Mouse (Mus musculus) gastrocnemius, postnatal 25 days (tissue): ENCODE results near the gene Dok5. TPM values are rescaled to one million over a fixed set of nuclear protein-coding genes. Genes with fewer than 3 reads are reported as not detected.

Experiments
- DNase-seq: peaks from one replicate; pipeline ENCODE4 v3.0.0; 2022
- total RNA-seq, 2 experiments: library from RNA; stranded (reverse); gene quantifications; 1 replicate in 1 of 2; 2 replicates in 1 of 2; pipeline ENCODE4 v1.2.3; 2021

Gene Dok5
- total RNA-seq, 2 experiments from 2014 or later, result 8.6 to 8.8 TPM

DNA sequence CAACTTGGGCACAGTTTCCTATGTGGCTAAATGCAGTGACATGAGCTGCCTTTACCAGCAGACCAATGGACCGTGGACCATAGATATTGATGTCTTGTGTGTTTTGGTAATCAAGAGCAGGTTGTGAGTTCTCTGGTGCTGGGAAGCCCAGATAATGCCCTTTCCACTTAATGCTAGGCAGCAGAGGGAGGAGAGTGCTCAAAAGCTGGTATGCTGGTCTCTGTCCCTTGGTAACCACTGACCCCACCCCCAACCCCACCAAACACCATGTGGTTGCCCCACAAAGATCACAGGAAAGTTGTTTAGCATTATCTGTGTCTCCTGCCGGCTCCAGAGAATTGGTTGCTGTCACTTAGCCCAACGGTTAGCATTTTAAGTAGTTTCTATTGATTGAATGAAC is 127.0 kb downstream of the Dok5 start:
- DNase-seq, result no peak

DNA sequence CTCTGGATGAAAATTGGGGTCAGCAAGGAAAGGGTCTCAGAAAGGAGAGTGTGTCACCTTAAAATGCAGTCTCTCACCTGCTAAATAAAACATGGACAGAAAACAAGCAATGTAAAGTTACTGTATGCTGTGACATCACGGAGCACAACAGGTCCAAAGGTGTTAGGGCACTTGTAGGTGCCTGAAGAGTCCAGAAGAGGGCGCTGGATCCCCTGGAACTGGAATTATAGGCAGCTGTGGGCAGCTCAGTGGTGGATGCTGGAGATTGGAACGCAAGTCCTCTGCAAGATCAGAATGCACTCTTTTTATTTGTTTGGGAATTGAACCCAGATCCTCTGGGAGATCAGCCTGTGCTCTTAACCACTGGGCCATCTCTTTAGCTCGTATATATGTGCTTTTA is 129.0 kb downstream of the Dok5 start:
- no peak for DNase-seq

DNA sequence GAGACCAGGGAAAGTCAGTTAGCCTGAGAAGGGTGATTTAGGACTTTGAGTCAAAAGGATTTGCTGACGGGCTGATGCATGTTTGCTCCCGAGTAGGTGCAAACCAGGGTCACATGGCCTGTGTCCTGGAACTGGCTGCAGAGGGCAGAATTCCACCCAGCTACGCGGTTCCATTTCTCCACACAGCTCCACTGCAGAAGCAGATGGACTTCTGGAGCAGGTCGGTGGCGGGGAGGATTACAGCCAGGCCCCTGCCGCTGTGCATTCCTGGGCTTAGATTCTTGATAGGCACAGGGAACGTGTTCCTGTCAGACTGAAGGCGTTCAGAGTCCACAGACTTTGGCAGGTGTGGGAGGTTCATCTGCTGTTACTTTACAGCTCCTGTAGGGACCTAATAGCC is 131.2 kb downstream of the Dok5 start:
- no peak for DNase-seq

DNA sequence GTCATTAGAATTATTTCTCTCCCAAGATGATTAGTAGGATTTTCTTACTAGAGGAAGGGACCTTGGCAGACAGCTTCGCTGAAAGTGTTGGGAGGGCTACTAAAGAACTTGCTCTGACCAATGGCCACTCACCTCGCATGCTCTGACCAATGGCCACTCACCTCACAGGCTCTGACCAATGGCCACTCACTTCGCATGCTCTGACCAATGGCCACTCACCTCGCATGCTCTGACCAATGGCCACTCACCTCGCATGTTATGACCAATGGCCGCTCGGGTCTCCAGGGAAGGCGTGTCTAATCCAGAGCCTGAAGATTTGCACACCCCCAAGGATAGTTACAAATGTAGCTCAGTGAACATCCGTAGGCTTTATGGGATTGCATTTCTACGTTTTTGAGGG is 131.6 kb downstream of the Dok5 start:
- no peak for DNase-seq

DNA sequence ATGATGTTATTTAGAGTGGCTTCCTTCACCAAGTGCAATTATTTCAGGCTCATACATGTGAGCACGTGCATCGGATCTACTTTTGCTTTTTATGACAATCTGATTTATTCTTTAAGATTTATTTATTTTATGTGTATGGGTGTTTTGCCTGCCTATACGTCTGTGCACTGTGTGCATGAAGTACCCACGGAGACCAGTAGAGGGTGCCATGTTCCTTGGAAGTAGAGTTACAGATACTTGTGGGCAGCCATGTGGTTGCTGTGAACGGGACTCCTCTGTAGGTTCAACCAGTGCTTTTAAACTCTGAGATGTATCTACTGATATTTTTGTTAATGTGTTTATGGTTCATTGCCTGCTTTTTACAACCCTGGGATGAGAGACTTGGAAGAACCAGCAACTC is 132.4 kb downstream of the Dok5 start:
- no peak for DNase-seq

DNA sequence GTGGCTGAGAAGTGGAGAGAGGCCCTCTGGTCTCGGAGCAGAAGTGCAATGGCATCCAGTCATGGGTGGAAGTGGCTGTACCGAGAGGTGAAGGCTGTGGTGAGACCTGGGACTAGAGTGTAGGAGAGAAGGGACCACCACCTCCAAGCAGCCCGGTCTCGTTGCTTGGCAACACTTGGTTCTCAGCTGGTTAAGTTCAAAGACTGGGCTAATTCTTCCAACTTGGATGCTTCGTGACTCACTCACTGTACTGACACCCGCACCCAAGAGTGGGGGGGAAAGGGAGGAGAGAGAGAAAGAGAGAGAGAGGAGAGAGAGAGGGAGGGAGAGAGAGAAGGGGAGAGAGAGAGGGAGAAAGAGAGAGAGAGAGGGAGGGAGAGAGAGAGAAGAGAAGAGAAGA is 133.2 kb downstream of the Dok5 start:
- DNase-seq, result no peak

DNA sequence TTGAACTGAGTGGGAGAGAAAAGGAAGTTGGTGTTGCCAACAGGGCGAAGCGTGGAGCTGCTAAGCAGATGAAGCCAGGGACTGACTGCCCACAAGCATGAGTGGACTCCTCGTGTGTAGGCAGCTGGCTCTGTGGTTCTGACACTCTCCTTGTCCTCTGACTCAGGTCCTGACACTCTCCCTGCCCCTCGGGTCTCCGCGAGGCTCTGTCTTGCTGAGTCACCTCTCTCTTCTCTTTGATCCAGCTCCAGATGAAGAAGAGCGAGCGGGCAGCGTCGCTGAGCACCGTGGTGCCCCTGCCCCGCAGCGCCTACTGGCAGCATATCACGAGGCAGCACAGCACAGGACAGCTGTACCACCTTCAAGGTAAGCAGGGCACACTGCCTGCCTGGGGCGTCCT is 139.0 kb downstream of the Dok5 start:
- no peak for DNase-seq

DNA sequence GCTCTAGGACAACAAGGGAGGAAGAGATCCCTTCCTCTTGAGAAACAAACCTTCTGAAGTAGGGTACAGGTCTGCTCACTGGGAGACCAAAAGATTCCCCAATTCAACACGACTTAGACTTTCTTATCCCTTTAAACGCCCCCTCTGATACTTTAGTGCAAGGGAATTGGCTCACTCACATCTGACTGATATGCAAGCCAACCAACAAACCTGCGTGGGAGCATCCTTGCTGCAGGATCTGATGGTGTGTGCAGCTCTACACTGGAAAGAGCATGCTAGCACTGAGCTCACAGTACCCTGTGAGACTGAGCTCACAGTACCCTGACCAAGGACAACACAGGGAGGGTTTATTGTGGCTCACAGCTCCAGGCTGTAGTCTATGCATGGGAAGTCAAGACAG is 139.9 kb downstream of the Dok5 start:
- DNase-seq, result no peak

DNA sequence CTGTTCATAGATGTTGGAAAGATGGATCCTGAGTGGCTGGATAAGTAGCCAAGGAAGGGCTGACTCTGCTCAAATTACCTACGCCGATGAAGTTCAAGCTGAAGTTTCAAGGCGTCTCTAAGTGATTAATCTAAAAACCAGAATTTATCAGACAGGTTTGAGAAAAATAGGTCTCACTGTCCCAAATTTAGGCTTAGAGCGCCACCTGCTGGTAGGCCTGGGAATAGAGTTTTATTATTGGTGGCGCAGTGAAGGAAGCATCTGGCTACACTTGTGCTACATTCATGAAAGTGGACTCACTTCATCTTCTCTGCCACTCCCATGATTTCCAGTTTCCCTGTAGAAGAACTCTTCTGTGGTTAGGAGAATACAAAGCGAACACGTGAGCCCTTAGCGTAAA is 141.8 kb downstream of the Dok5 start:
- DNase-seq, result peak; percentile 40

DNA sequence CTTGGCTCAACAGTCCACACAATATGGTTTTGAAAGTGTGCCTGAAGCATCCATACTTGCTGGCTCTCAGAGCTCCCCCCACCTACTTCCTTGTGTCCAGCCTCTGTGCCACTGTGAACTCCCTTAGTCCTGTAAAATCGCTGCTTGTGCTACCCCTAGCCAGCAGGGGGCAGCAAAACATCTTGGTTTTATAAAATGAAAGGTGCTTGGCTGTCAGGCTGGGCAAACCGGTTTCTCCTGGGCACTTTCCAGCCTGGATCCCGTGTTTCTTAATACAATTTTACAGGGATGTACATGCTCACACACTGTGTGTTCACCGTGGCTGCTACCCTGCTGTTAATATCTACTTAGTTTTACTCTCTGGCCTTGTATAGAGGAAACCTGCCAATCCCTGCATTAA is 145.9 kb downstream of the Dok5 start:
- DNase-seq, result peak; percentile 30

DNA sequence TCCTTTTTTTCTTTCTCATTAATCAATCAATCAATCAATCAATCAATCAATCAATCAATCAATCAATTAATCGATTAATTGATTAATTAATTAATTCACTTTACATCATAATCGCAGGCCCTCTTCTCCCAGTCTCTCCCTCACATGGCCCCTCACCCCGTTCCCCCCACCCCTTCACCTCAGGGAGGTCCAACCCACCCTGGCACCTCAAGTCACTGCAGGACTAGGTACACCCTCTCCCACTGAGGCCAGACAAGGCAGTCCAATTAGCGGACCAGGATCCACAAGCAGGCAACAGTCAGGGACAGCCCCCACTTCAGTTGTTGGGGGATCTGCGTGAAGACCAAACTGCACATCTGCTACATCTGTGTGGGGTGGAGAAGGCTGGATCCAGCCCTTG is 146.3 kb downstream of the Dok5 start:
- no peak for DNase-seq

DNA sequence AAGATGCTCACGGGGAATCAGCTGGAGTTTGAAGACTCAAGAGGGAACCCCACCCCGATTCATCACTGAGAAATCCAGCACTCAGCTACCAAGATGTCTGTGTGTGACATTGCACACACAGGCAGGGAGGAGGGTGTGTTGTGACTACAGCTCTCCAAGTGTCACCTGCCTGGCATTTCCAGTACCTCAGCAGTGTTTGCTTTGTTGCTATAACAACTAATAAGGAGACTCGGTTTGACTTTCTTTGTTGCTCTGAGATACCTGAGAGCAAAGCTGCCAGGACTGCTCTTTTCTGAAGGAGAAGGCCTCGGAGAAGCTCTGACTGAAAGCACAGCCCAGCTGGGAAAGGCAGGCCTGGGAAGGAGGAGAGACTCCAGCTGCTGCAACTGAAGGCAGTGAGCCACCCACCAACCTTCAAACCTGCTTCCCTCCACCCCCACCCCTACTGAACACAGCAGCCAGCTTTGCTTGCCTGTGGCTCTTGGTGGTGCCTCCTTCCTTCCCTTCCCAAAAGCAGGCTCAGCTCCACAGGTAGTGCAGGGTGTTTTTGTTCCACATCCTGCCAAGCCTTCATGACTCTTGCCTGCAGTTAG is 152.7 kb downstream of the Dok5 start:
- DNase-seq, result no peak

DNA sequence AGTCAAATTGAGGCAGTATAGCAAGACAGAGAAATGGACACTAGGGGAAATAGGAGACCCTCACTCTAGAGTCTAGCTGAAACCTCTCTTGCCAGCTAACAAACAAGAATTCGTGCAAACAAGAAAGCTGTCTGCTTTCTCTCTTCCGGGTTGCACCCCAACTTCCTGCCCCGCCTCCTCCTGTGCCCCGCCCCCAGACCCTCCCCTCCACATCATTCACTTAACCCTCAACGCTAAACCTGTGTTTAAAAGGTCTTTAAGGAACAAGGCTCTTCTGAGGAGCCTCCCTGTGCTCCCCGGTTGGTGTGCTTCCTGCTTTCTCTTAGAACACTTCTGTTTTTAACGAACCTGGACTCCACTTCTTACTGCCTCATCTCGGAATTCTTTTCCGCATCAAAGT is 156.4 kb downstream of the Dok5 start:
- DNase-seq, result no peak

DNA sequence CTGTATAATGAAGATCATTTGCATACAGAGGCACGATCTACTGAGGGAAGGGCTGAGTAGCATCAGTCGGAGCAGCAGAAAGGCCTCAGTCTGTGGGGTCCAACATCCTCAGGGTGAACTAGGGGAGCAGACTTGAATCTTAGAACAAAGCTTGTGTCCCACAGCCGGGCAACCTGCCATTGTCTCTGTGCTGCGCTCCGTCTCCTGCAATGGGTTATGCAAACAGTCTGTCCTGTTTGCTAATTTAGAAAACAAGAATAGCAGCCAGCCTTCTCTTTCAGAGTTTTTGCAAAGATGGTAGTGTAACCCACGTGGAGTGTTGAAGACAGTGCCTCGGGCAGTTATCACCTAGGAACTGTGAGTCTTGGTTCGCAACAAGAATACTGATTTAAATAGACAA is 163.5 kb downstream of the Dok5 start:
- no peak for DNase-seq

DNA sequence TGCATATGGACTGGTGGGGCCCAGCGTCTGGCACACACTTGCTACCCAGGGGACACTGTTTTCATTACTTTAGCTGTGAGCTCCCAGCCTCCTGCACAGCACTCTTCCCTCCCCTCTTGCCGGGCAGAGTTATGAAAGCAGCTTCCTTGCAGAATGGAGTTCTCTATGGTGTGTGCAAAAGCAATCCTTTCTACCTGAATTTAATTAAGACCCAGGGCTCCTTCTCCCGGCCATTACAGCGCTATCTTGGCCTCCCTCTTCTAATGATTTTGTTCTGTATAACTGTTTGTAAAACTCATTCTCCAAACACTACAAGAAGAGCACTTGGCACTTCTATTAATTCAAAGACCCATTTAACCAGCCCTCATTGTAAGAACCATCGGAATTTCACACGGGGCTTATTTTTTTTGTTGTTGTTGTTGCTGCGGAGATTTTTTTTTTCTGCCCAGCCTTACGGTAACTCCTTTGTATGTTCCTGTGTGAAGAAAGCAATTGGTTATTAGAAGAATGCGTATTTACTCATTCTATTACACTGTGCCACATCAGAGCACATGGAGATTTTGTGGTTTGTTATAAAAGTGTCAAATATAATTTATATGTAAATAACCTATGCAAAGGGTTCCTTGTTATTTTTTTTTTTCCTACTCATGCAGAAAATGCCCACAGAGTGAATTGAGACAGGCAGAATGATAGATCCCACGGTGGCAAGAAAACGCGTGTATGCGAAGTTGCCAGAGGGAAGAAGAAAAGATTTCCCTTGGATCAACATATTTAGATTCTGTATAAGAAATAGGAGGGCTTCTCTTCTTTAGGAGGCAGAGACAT is 170.8 kb downstream of the Dok5 start:
- DNase-seq, result no peak

DNA sequence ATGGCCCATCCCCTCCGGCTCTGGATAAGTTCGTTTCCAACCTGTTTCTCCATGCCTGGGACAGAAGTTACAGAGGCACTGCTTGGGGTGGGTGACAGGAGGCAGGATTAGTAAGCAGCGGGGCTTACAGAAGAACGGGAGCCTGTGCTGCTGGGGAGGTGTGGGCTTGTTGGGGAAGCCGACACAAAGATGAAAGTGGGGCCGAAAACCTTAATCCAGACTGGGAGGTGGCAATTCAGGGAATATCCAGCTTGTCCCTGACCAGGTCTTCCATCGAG is 171.4 kb downstream of the Dok5 start:
- DNase-seq, result no peak

DNA sequence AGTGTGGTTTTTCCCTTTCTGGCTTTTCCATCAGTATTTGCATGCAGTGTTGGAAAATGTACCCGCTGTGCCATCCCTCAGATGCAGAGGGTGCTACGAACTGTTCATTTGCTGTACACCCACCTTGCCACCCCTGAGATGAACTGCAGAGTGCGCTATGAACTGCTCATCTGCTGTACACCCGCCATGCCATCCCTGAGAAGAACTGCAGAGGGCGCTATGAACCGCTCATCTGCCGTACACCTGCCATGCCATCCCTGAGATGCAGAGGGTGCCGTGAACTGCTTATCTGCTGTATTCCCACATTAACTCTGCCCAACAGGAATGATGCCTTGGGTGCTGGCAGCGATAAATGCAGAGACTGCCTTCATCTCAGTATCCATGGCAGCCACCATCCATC is 171.8 kb downstream of the Dok5 start:
- no peak for DNase-seq

DNA sequence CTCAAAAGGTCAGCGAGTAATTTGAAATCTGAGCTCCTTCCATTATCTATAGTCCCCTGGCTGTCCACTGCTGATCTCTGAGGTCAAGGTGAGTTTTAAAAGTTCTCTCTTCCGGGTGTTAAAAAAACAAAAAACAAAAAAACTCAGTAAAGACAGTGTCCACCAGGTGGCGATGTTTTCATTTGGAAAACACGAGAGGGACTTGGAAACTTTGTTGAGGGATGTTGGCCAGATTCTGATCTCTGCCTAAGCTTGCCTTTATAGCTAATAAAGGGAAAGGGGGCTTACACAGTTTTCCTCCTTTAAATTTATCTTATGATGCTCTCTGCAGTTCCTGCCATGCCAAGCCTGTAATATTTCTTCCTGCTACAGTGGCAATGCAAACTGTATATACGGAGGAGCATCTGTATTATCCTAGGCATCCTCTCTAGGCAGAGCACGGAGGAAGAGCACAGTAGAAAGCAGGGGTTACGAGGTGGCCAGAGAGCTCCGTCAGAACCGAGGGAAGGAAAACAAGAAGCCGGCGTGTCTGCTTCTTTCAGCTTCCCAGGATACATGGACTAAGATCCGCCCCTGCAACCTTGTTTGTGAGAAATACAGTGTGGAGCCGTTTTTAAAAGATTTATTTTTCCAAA is 181.1 kb downstream of the Dok5 start:
- no peak for DNase-seq

DNA sequence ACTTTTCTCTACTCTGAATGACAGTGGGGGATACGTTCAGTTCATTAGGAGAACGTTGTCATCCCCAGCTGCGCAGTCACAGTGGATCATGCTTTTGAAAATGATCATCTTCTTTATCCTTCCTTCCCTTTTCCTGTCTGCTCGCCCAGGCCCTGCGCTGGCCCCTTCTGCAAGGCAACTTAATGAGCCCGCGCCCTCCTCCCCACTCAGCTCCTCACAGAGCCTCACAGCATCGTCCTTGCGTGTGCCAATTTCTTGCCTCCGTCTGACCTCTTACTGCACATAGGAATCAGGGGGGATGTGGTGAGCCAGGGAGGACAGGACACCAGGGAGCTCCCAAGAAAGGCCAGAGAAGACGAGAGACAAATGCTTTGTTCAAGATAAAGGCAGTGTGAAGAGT is 182.3 kb downstream of the Dok5 start:
- no peak for DNase-seq

DNA sequence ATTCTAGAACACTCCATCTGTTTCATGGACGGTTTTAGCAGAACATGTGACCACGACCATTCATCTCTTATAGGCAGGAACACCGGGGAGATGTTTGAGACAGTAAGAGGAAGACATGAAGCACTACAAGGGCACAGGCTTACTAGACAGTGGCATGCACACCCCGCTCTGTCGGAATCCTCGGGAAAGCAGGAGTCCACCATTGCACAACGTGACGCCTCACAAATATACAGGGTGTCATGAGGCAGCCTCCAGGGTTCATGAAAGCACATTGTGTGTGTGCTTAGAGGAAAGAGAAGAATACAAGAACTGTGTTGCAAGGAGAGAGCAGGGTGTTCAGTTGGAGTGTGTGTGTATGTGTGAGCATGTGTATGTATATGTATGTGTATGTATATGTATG is 184.0 kb downstream of the Dok5 start:
- DNase-seq, result no peak

DNA sequence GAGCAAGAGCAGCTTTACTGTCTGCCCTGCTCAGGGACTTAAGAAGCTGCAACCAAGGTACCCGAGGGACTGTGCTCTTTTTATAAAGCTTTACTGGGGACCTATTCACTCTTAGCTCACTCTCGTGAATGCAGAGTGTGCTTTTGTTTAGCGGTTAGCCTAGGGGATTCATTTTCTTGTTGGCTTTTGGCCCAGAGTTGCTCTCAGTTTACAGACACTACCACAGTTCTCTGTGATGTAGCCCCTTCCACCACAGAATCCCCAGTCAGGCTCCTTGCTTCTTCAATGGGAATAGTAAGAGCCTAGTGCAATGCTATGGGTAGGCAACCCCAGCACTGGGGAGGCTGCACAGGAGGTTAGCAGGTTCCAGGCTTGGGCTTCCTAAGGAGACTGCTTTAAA is 190.7 kb downstream of the Dok5 start:
- no peak for DNase-seq

DNA sequence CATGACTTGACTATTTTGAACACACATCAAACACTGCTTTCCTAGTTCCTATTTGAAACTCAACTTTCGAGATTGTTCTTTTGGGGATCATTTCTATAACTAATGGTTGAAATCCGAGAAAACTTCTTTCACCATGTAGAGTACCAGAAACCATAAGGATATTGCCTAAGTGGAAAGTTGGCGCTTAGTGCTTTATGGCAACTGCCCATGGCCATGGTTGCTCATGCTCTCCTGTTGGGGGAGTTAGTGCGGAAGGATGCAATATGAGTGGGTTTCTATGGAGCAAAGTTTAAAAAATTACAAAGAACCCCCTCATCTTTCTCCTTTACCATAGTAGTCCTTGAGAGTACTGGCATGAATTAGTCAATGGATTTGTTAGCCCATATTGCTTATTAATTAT is 192.5 kb downstream of the Dok5 start:
- DNase-seq, result no peak

DNA sequence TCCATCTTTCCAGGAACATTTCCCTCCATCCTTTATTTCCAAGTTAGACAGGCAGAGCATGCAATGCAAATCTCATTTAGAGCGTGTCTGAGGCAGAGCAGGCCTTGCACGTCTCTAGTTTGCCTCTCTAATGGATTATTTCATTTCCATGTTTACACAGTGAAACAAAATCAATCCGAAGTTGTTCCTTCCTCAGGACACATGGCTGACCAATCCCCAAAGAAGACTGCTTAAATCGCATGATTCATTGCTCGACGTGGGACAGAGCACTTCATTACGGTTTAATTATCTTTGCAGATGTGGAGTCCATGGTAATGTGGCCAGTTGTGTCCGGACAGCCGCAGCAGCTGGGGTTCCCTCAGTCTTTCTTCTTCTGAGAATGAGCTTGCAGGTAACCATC is 194.6 kb downstream of the Dok5 start:
- no peak for DNase-seq
